Mouse (Mus musculus): ENCODE data around the gene Ap2a1.

GRCm38 (mm10) chr7:44918219-44918618, 11.1 kb downstream of the Ap2a1 start:
- TF ChIP-seq CTCF (IDR thresholded peaks at IDR 0.05; ENCODE audit: low read depth) (no peak), EP300 (IDR thresholded peaks at IDR 0.05; ENCODE audit: low read depth) (no peak)

Measured in liver, postnatal 0 days (tissue).